Mouse (Mus musculus): ENCODE measurements around the gene Fbxl16.
"Not testable (repeated sequence)": the region's sequence is repeated elsewhere in the genome, so short reads cannot be mapped to it uniquely, and the experiment has no call there.

The Fbxl16 gene

GRCm38 (mm10) chr17:25796211-25796771, 12.6 kb upstream of the Fbxl16 start:
- no peak for DNase-seq

DNA sequence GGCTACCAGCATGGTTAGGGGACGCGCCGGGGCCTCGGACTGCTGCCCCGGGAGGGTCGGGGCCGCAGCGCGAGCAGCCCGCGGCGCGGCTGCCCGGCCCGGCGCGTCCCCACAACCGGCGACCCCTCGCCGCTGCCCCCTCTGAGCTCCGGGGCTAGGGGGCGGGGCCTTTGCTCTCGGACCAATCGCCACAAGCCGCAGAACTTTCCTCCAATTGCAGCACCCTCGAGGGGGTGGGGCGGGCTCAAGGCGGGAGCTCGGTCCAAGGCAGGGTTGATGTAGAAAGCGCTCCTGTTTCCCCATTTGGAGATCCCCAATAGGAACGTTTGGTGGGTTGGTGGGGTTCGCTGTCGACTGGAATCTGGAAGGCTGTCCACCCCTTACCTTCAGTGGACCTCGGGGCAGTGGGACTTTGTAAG, 11.9 kb upstream of the Fbxl16 start, which contains the start of gene Metrn:
Gene Metrn, minus strand, starts transcription at position 186 of the 419 bp plus-strand sequence.
- DNase-seq: peak; percentile 83 to 84

DNA sequence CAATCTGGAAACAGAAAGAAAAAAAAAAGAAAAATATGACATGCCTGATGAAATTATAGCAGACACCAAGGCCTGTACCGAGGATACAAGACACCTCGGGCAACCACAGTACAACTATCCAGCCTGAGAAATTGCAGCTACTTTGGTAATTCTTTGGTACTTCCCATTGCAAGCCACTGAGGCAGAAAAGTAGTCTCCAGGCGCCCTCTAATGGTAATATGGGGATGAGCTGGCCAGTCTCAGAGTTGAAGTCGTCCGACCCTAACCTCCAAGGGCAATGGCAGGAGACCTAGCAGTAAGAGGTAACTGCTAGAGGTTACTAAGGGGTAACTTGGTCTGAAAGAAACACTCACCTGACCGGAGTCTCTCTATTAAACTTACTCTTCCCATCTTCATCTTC, 7.9 kb upstream of the Fbxl16 start:
- peak; percentile 81 to 84 for DNase-seq

- no peak for DNase-seq
These were observed 5.9 kb upstream of the Fbxl16 start for GRCm38 (mm10) chr17:25802825-25803517.

- DNase-seq: no peak
These were observed 2.4 kb upstream of the Fbxl16 start for GRCm38 (mm10) chr17:25806507-25806906.

DNA sequence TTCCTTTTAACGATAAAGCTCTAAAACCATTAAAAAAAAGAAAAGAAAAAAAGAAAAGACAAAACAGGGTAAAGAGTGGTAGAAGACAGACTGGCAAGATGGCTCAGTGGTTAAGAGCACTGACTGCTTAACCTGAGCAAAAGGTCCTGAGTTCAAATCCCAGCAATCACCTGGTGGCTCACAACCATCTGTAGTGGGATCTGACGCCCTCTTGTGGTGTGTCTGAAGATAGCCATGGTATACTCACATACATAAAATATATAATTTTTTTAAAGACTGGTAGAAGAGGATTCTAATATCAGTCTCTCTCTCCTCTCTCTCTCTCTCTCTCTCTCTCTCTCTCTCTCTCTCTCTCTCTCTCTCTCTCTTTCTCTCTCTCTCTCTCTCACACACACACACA, 1.4 kb upstream of the Fbxl16 start:
- not testable (repeated sequence) for DNase-seq

DNA sequence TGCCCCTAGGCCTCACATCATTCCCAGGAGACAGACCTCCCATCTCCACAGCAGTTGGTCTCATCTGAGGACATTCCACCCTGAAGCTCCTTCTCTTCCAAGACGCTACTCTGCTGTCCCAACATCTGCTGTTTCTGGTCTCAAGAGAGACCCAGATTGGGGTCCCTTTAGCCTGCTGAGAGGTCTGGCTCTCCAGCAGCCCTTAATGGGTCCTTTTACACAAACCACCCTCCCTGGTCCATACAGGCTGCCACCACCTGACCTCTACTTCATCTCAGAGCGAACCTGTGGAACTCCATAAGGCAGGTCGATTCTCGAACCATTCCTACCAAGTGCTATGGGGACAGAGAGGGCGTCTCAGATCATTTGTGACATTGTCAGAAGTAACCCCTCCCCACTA, 857 bp upstream of the Fbxl16 start:
- no peak for DNase-seq

DNA sequence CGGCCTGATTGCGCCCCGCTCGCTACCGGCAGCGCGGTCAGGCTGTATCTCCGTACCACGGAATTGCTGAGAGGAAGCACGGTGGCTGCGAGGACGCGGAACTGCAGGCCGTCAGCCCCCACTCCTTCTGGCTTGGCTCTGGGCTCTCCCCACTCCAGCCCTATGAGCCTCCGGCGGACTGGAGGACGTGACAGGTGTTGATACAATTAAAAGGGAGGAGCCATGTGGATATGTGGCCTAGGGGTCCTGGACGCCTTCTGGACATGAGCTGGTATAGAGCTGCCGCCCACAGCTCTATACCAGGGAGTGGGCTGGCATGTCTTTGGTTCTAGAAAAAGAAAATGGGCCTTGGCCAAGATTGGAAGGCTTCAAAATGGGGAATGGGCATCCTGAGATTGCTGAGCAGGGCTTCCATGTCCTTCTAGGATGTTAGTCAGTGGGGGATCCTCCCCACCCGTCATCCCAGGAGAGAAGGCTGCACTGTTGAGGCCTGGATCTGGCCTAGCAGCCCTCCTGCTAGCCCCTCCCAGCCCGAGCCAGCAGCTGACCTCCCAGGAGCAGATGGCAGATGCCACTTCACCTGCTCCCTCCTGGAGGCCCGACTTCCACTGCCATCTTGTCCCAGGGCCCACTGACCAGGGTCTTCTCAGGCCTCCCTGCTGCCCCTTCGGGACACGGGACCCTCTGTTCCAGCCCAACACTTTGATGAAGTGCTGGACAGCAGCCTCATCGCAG, 888 bp downstream of the Fbxl16 start:
- DNase-seq: no peak

DNA sequence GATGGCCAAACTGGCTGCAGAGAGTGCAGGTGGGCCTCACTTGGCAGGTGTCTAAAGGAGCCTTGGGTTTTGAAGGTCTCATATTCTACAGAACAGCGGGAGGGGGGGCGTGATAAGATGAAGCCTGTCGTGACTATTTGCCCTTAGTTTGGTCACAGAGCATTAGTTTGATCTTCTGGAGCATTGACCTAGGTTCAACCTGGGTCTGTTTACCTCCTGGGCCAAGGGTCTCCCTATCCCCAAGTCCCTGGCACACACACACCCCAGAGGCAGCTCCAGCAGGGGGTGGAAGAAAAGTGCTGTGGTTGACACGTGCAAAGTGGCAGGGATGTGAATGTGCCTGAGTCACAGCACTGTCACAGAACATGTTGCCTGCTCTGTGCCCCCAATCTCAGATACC, 2.0 kb downstream of the Fbxl16 start:
- no peak for DNase-seq

GRCm38 (mm10) chr17:25813471-25813870, 4.6 kb downstream of the Fbxl16 start:
- peak; percentile 89 for DNase-seq

DNA sequence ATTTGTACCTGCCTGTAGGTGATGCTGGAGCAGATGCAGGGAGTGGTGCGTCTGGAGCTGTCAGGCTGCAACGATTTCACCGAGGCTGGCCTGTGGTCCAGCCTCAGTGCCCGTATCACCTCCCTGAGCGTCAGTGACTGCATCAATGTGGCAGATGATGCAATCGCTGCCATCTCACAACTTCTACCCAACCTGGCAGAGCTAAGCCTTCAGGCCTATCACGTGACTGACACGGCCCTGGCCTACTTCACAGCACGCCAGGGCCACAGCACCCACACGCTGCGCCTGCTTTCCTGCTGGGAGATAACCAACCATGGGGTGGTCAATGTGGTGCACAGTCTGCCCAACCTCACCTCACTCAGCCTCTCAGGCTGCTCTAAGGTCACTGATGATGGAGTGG, 8.8 kb downstream of the Fbxl16 start:
- no peak for DNase-seq

- no peak for DNase-seq
These were observed 10.2 kb downstream of the Fbxl16 start for GRCm38 (mm10) chr17:25818851-25819780.

GRCm38 (mm10) chr17:25823452-25823851, 14.6 kb downstream of the Fbxl16 start, which contains the start of gene Wdr24:
TSS of gene Wdr24 (plus strand) at chr17:25823627.
- peak; percentile 80 to 83 for DNase-seq

GRCm38 (mm10) chr17:25824362-25825142, 15.7 kb downstream of the Fbxl16 start:
- no peak for DNase-seq

GRCm38 (mm10) chr17:25825311-25825710, 16.4 kb downstream of the Fbxl16 start:
- no peak for DNase-seq

DNA sequence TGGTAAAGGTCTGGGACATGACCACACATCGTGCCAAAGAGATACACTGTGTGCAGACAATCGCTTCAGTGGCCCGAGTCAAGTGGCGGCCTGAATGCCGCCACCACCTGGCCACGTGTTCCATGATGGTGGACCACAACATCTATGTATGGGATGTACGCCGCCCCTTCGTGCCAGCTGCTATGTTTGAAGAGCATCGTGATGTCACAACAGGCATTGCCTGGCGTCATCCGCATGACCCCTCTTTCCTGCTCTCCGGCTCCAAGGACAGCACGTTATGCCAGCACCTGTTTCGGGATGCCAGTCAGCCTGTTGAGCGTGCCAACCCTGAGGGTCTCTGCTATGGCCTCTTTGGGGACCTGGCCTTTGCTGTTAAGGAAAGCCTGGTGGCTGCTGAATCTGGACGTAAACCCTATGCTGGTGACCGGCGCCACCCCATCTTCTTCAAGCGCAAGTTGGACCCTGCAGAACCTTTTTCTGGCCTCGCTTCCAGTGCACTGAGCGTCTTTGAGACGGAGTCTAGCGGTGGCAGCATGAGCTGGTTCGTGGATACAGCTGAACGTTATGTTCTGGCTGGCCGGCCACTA, 17.2 kb downstream of the Fbxl16 start:
- no peak for DNase-seq

- no peak for DNase-seq
These were observed 18.1 kb downstream of the Fbxl16 start for GRCm38 (mm10) chr17:25827011-25827410.

DNA sequence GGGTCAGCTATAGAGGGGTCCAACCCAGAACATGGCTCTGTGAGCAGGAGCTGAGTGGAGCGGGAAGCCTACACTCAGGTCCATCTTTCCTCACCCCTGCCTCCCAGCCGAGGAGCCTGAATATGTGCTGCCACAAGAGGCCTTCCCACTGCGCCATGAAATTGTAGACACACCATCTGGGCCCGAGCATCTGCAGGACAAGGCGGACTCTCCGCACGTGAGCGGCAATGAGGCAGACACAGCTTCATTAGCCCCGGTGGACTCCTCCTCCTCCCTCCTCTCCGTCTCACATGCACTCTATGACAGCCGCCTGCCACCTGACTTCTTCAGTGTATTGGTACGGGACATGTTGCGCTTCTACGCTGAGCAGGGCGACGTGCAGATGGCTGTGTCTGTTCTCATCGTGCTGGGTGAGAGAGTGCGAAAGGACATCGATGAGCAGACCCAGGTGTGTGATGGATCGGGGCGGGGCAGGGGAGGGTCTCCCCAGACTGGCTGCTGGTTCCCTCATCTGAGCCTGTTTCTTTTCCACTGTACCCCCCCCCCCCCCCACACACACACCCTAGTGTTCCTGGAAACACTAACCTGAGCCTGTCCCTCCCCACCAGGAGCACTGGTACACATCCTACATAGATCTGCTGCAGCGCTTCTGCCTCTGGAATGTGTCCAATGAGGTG, 18.8 kb downstream of the Fbxl16 start:
- DNase-seq: no peak

DNA sequence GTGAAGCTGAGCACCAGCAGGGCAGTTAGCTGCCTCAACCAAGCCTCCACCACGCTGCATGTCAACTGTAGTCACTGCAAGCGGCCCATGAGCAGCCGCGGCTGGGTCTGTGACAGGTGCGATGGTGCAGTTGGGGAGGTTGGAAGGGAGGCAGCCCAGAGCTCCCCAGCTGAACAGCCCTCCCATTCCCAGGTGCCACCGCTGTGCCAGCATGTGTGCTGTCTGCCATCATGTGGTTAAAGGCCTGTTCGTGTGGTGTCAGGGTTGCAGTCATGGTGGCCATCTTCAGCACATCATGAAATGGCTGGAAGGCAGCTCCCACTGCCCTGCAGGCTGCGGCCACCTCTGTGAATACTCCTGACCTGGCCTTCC, 19.3 kb downstream of the Fbxl16 start:
- no peak for DNase-seq

DNA sequence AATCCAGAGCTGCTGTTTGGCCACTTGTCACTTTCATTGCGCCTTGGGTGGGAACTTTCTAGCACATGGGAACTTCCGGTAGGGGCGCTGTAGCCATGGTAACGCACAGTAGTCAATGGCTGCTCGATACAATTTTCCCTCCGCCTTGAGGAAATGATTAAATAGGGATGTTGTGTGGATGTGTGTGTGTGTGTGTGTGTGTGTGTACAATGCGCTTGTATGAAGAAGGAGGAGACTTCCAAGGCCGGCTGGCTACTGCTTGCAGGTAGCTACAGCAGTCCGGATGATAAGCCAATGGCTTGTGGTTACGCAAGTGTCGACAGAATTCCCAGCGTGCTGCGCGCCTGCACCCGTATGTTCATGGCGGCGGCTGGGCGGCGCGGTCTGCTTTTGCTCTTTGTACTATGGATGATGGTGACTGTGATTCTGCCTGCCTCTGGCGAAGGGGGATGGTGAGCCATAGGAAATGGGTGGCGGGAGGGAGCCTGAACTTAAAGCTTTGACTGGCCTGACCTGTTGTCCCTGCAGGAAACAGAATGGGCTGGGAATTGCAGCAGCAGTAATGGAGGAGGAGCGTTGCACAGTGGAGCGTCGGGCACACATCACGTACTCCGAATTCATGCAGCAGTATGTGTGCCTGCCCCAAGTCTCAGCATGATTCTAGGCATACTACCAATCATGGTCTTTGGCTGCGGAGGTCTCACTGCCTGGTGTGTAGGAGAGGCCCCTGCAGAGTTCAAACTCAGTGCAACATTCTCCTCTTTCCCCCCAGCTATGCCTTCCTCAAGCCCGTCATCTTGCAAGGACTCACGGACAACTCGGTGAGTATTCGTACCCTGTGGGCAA, 20.1 kb downstream of the Fbxl16 start, which contains the start of gene Jmjd8:
Gene Jmjd8, plus strand, starts transcription at position 156 of the 846 bp plus-strand sequence.
- DNase-seq: peak; percentile 70 to 71

Measured in B cell, adult 2 months (primary cell).